Mouse (Mus musculus) spleen, adult 2 months (tissue): ENCODE data around the gene Mrps15.

Experiments
- CTCF ChIP-seq: fragments of 200-500 bp; IDR thresholded peaks from 2 replicates; pipeline ENCODE4 v1.5.1; 2011; ENCODE audit warnings: mild to moderate bottlenecking, inconsistent platforms; ENCODE audit not compliant: insufficient read depth, insufficient read length, insufficient replicate concordance; ENCODE audit errors: extremely low read depth
- POLR2A ChIP-seq: fragments of 200-500 bp; IDR thresholded peaks from 2 replicates; pipeline ENCODE4 v1.6.1; 2011; ENCODE audit warnings: low read depth, low read length, inconsistent platforms

GRCm38 (mm10) chr4:126084382-126084781 lies 37.7 kb downstream of the Mrps15 start:
- TF ChIP-seq CTCF (no peak), POLR2A (no peak)
